Mouse (Mus musculus): ENCODE results near the gene Tmem184b. TPM values are rescaled to one million over a fixed set of nuclear protein-coding genes. Genes with fewer than 3 reads are reported as not detected.

The Tmem184b gene
- polyA plus RNA-seq, 1 experiment = 168 TPM

DNA sequence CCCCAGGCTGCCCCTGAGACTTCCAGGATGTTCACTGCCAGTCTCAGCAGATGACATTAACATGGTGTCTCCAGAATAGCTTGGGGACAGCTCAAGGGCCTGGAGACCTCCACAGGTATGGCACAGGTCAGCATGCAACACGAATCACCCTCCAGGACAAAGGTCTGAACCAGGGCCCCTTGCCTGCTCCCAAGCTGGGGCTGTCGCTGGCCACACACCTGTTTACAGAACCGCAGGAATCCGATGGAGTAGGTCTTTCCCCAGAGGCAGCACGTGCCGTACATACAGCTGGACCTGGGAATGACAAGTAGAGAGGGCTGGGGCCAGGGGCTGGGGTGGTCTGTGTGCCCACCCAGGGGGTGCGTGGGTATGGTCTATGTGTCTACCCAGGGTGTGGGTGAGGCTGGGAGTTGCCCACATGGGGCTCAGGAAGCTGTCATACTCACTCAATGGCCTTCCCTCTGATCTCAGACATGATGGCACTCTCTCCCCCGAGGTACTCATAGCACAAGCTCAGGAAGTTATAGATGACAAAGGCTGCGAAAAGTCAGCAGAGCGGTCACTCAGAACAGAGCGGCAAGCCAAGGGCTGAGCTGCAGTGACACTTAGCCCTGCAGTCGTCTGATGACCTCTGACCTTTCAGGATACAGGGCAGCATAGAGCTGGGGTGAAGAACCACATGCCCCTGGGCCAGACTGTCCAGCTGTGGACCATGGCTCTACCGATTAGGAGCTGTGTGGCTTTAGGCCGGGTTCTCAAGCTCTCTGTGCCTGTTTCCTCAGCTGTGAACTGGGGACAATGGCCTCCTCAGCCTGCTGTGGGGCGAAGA is 33.7 kb downstream of the Tmem184b start:
- H3K27ac ChIP-seq (ENCODE audit: insufficient read depth, low read depth, low read length) = peak overlapping the region; percentile 74
- peaks cover 14% of the 10 kb centered on the region; the same call in 1 of the 2 replicates for H3K36me3 ChIP-seq (ENCODE audit: control insufficient read depth, insufficient read depth, low read length)

GRCm38 (mm10) chr15:79368861-79369440 is 34.4 kb downstream of the Tmem184b start:
- TF ChIP-seq CTCF (IDR thresholded peaks at IDR 0.05; ENCODE audit: extremely low read depth, insufficient read length, insufficient replicate concordance, low read depth, low read length) (no peak), POLR2A (IDR thresholded peaks at IDR 0.05; ENCODE audit: low read depth, low read length) (no peak)

More for the DNA sequence above, 33.7 kb downstream of the Tmem184b start:
- Histone ChIP-seq H3K27me3 (ENCODE audit: control insufficient read depth, insufficient read depth, low read length) (no peaks in the 10 kb centered on the region), H3K4me1 (ENCODE audit: control insufficient read depth, insufficient read depth, insufficient read length, low read length) (peaks cover 25% of the 10 kb centered on the region), H3K4me3 (ENCODE audit: low read depth, low read length) (no peak overlapping the region)
- 66% methylated on average over 15 of the region's 15 CpGs for WGBS
- TF ChIP-seq POLR2A (IDR thresholded peaks at IDR 0.05; ENCODE audit: low read depth, low read length) = no peak
- no peak for TF ChIP-seq CTCF (IDR thresholded peaks at IDR 0.05; ENCODE audit: extremely low read depth, insufficient read length, insufficient replicate concordance, low read depth, low read length)

GRCm38 (mm10) chr15:79368313-79368811 is 35.0 kb downstream of the Tmem184b start:
- no peak for TF ChIP-seq POLR2A (IDR thresholded peaks at IDR 0.05; ENCODE audit: low read depth, low read length)
- 16% methylated on average over 14 of the region's 14 CpGs for WGBS
- H3K4me1 ChIP-seq (ENCODE audit: control insufficient read depth, insufficient read depth, insufficient read length, low read length) = peaks cover 25% of the 10 kb centered on the region
- peaks cover 18% of the 10 kb centered on the region; the same call in 1 of the 2 replicates for H3K36me3 ChIP-seq (ENCODE audit: control insufficient read depth, insufficient read depth, low read length)
- peak overlapping the region; percentile 74 for H3K27ac ChIP-seq (ENCODE audit: insufficient read depth, low read depth, low read length)
- no peaks in the 10 kb centered on the region for H3K27me3 ChIP-seq (ENCODE audit: control insufficient read depth, insufficient read depth, low read length)
- H3K4me3 ChIP-seq (ENCODE audit: low read depth, low read length) = peak overlapping the region; percentile 14; the same call in 1 of the 2 replicates

More at GRCm38 (mm10) chr15:79368861-79369440, 34.4 kb downstream of the Tmem184b start:
- WGBS = 56% methylated on average over 8 of the region's 8 CpGs
- H3K27me3 ChIP-seq (ENCODE audit: control insufficient read depth, insufficient read depth, low read length) = no peaks in the 10 kb centered on the region
- peak overlapping the region; percentile 74 for H3K27ac ChIP-seq (ENCODE audit: insufficient read depth, low read depth, low read length)
- 0 out of 2 replicates have a peak overlapping the region, but pooled peaks have one; percentile 2 for H3K4me3 ChIP-seq (ENCODE audit: low read depth, low read length)
- peaks cover 25% of the 10 kb centered on the region for H3K4me1 ChIP-seq (ENCODE audit: control insufficient read depth, insufficient read depth, insufficient read length, low read length)
- peaks cover 18% of the 10 kb centered on the region; the same call in 1 of the 2 replicates for H3K36me3 ChIP-seq (ENCODE audit: control insufficient read depth, insufficient read depth, low read length)

DNA sequence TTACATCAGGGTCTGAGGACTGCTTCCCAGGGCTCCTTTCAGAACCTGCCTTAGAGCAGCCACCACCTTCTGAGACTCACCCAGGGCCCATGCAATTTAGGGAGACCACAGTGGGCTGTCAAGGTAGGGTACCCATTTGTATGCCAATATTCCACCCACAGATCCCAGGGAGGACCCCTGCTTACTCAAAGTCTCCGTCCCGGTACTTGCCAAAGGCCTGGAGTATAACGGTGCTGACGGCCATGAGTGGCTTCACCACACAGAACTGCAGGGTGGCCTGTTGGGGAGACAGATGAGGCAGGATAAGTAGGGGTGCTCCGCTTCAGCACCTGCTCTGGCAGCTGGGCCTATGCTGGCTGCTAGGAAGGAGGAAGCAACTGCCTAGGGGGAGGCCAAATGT is 37.0 kb downstream of the Tmem184b start:
- H3K27me3 ChIP-seq (ENCODE audit: control insufficient read depth, insufficient read depth, low read length) = no peaks in the 10 kb centered on the region
- TF ChIP-seq CTCF (IDR thresholded peaks at IDR 0.05; ENCODE audit: extremely low read depth, insufficient read length, insufficient replicate concordance, low read depth, low read length) (no peak), POLR2A (IDR thresholded peaks at IDR 0.05; ENCODE audit: low read depth, low read length) (no peak)
- WGBS = over 99% methylated on average over 5 of the region's 5 CpGs
- peaks cover 23% of the 10 kb centered on the region; the same call in 1 of the 2 replicates for H3K36me3 ChIP-seq (ENCODE audit: control insufficient read depth, insufficient read depth, low read length)
- H3K27ac ChIP-seq (ENCODE audit: insufficient read depth, low read depth, low read length) = no peak overlapping the region
- H3K4me1 ChIP-seq (ENCODE audit: control insufficient read depth, insufficient read depth, insufficient read length, low read length) = peaks cover 26% of the 10 kb centered on the region
- no peak overlapping the region for H3K4me3 ChIP-seq (ENCODE audit: low read depth, low read length)

- peaks cover 32% of the 10 kb centered on the region for H3K4me1 ChIP-seq (ENCODE audit: control insufficient read depth, insufficient read depth, insufficient read length, low read length)
- no peak for TF ChIP-seq POLR2A (IDR thresholded peaks at IDR 0.05; ENCODE audit: low read depth, low read length)
- TF ChIP-seq CTCF (IDR thresholded peaks at IDR 0.05; ENCODE audit: extremely low read depth, insufficient read length, insufficient replicate concordance, low read depth, low read length) = no peak
- H3K27ac ChIP-seq (ENCODE audit: insufficient read depth, low read depth, low read length) = no peak overlapping the region
- H3K27me3 ChIP-seq (ENCODE audit: control insufficient read depth, insufficient read depth, low read length) = no peaks in the 10 kb centered on the region
- WGBS = 97% methylated on average over 12 of the region's 12 CpGs
- H3K4me3 ChIP-seq (ENCODE audit: low read depth, low read length) = no peak overlapping the region
- peaks cover 24% of the 10 kb centered on the region; the same call in 1 of the 2 replicates for H3K36me3 ChIP-seq (ENCODE audit: control insufficient read depth, insufficient read depth, low read length)
Measured at GRCm38 (mm10) chr15:79365068-79365467, 38.3 kb downstream of the Tmem184b start.

GRCm38 (mm10) chr15:79364120-79364519 is 39.2 kb downstream of the Tmem184b start:
- H3K36me3 ChIP-seq (ENCODE audit: control insufficient read depth, insufficient read depth, low read length) = peaks cover 22% of the 10 kb centered on the region; the same call in 1 of the 2 replicates

GRCm38 (mm10) chr15:79361023-79361422 is 42.3 kb downstream of the Tmem184b start:
- peaks cover 23% of the 10 kb centered on the region for H3K4me1 ChIP-seq (ENCODE audit: control insufficient read depth, insufficient read depth, insufficient read length, low read length)
- H3K27me3 ChIP-seq (ENCODE audit: control insufficient read depth, insufficient read depth, low read length) = no peaks in the 10 kb centered on the region
- WGBS = 17% methylated on average over 4 of the region's 4 CpGs
- no peak overlapping the region for H3K4me3 ChIP-seq (ENCODE audit: low read depth, low read length)
- TF ChIP-seq POLR2A (IDR thresholded peaks at IDR 0.05; ENCODE audit: low read depth, low read length) = no peak
- TF ChIP-seq CTCF (IDR thresholded peaks at IDR 0.05; ENCODE audit: extremely low read depth, insufficient read length, insufficient replicate concordance, low read depth, low read length) = no peak
- H3K27ac ChIP-seq (ENCODE audit: insufficient read depth, low read depth, low read length) = no peak overlapping the region
- peaks cover 20% of the 10 kb centered on the region; the same call in 1 of the 2 replicates for H3K36me3 ChIP-seq (ENCODE audit: control insufficient read depth, insufficient read depth, low read length)

More at GRCm38 (mm10) chr15:79364120-79364519, 39.2 kb downstream of the Tmem184b start:
- TF ChIP-seq POLR2A (IDR thresholded peaks at IDR 0.05; ENCODE audit: low read depth, low read length) (no peak), CTCF (IDR thresholded peaks at IDR 0.05; ENCODE audit: extremely low read depth, insufficient read length, insufficient replicate concordance, low read depth, low read length) (no peak)
- Histone ChIP-seq H3K4me3 (ENCODE audit: low read depth, low read length) (no peak overlapping the region), H3K27ac (ENCODE audit: insufficient read depth, low read depth, low read length) (no peak overlapping the region), H3K27me3 (ENCODE audit: control insufficient read depth, insufficient read depth, low read length) (no peaks in the 10 kb centered on the region), H3K4me1 (ENCODE audit: control insufficient read depth, insufficient read depth, insufficient read length, low read length) (peaks cover 23% of the 10 kb centered on the region)
- WGBS = 89% methylated on average over 6 of the region's 6 CpGs

Measured in small intestine, adult 2 months (tissue).